Mouse (Mus musculus) forebrain, embryonic 10.5 days (tissue): ENCODE data around the gene Anxa11. TPM values are rescaled to one million over a fixed set of nuclear protein-coding genes. Genes with fewer than 3 reads are reported as not detected.
"Not testable (repeated sequence)": the region's sequence is repeated elsewhere in the genome, so short reads cannot be mapped to it uniquely, and the experiment has no call there.

Experiments used
- DNase-seq: peaks from one replicate; pipeline ENCODE4 v3.0.0-alpha.2; 2017; ENCODE audit warnings: low spot score; ENCODE audit errors: extremely low spot score
- H3K27ac ChIP-seq: fragments of 300-500 bp; sonication (generic); 2 replicates; pipeline ENCODE4 v1.5.1; 2016; ENCODE audit warnings: mild to moderate bottlenecking
- H3K27me3 ChIP-seq: fragments of 300-500 bp; sonication (generic); 2 replicates; pipeline ENCODE4 v1.6.1; 2016; ENCODE audit warnings: mild to moderate bottlenecking; ENCODE audit not compliant: poor library complexity, severe bottlenecking
- H3K36me3 ChIP-seq: fragments of 300-500 bp; sonication (generic); replicated peaks from 2 replicates; pipeline ENCODE4 v1.6.1; 2016; ENCODE audit warnings: mild to moderate bottlenecking, moderate library complexity
- H3K4me1 ChIP-seq: fragments of 300-500 bp; sonication (generic); 2 replicates; pipeline ENCODE4 v1.6.1; 2016
- H3K4me3 ChIP-seq: fragments of 300-500 bp; sonication (generic); 2 replicates; pipeline ENCODE4 v1.5.1; 2016; ENCODE audit warnings: mild to moderate bottlenecking, moderate library complexity
- H3K9me3 ChIP-seq: fragments of 300-500 bp; sonication (generic); 2 replicates; pipeline ENCODE4 v1.6.1; 2016; ENCODE audit warnings: mild to moderate bottlenecking, moderate library complexity
- WGBS: fragments of 180-500 bp; shearing (Covaris S2); methylation state at CpG from one replicate; pipeline ENCODE4 v1.1.7; 2016; 5-methylcytosine and 5-hydroxymethylcytosine counted together
- microRNA-seq: library from miRNA; unstranded; fragments of <30 nt; microRNA quantifications from one replicate; pipeline ENCODE4, GENCODE M21; 2017
- polyA plus RNA-seq: library from polyadenylated mRNA; unstranded; fragments of >200 nt; fragmentation: Nextera tagmentation; extraction: Ambion mirVana; gene quantifications from 2 replicates; pipeline ENCODE4 v1.2.1, GENCODE M21; 2016

Gene Anxa11
- polyA plus RNA-seq, 1 experiment from 2014 or later = 3.5 TPM

- WGBS = no CpG with 5 or more reads among the region's 3 CpGs
- not testable (repeated sequence) for H3K27ac ChIP-seq, H3K36me3 ChIP-seq, H3K27me3 ChIP-seq, H3K9me3 ChIP-seq, H3K4me1 ChIP-seq, DNase-seq, H3K4me3 ChIP-seq
Observed at GRCm38 (mm10) chr14:25894566-25894965, 52.6 kb downstream of the Anxa11 start.

DNA sequence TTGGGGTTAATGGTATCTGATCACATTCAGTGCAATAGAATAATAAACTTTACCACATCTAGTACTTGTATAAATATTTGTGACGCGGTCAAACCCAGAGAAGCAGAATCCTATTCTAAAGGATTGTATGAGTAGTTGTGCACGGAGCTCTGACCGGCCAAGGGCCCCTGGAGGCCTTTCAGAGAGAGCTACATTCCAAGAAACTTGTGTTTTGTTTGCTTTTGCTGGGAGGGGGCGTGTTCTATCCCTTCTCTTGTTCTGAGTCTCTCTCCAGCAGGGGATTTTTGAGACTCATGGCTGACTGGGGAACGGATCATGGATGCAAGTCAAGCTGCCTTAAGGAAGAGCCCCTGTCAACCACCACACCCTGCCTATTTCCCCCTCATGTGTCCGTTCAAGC, 53.7 kb downstream of the Anxa11 start:
- not testable (repeated sequence) for H3K36me3 ChIP-seq, H3K4me1 ChIP-seq, H3K27ac ChIP-seq, DNase-seq, H3K9me3 ChIP-seq, H3K27me3 ChIP-seq, H3K4me3 ChIP-seq
- WGBS = no CpG with 5 or more reads among the region's 7 CpGs

DNA sequence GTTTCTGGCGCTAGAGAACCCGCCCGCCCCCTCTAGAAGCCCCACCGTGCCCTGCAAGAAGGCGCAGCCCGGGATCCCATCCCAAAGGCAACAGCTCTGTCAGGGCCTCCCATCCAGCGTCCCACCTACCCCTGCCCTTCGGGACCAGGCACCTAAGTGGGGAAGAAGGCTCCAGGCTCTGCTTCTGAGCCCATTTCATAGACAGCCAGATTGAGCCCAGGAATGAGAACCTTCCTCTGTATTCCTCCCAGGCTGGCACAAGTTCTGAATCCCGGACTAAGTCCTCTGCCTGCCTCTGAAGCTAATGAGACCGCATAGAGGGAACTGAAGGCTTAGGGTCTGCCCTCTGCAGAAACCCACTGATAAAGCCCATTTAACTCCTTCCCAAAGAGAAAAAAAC, 61.0 kb downstream of the Anxa11 start, which contains the start of gene Plac9a:
Gene Plac9a (minus strand): TSS at position 101 of the 400 bp plus-strand sequence.
- no CpG with 5 or more reads among the region's 10 CpGs for WGBS
- H3K4me1 ChIP-seq, H3K27me3 ChIP-seq, H3K9me3 ChIP-seq, DNase-seq, H3K27ac ChIP-seq, H3K4me3 ChIP-seq, H3K36me3 ChIP-seq: not testable (repeated sequence)

DNA sequence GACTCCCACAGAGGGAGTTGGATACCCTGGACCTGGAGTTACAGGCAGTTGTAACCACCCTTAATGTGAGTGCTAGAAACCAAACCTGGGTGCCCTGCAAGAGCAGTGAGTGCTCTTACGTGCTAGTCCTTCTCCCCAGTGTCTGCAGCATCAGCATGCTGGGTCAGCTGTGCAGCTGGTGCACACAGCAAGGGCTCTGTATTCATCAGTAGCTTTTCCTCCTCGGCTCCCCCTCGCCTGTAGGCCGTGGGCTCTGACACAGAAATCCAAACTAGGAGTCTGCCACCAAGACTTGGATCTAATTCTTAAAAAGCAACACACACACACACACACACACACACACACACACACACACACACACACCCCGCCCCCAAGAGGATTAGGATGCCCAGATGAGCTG, 63.3 kb downstream of the Anxa11 start:
- 43% methylated on average over 1 of the region's 5 CpGs for WGBS
- not testable (repeated sequence) for H3K9me3 ChIP-seq, DNase-seq, H3K27me3 ChIP-seq, H3K4me3 ChIP-seq, H3K27ac ChIP-seq, H3K4me1 ChIP-seq, H3K36me3 ChIP-seq

DNA sequence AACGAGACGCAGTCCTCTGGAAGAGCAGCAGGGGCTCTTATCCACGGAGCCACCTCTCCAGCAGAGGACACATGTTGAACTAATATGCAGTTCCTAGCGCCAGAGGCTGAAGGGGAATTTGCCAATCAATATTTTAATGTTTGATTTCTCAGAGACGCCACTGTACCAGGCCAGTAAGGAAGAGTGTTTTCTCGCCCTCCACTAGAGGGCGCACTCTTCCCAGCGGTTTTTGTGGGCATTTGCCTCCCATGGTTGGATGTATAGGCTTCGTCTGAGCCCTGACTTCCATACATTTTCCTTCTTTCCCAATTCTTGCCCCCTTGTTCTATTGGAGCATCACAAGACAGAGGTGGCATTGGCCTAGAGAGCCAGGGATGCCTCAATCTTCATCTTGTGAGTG, 65.3 kb downstream of the Anxa11 start:
- not testable (repeated sequence) for H3K27me3 ChIP-seq, H3K36me3 ChIP-seq, H3K4me3 ChIP-seq, H3K9me3 ChIP-seq, H3K27ac ChIP-seq, DNase-seq, H3K4me1 ChIP-seq
- no CpG with 5 or more reads among the region's 9 CpGs for WGBS

GRCm38 (mm10) chr14:25908976-25909375, 67.0 kb downstream of the Anxa11 start:
- H3K27me3 ChIP-seq, H3K4me3 ChIP-seq, H3K4me1 ChIP-seq, H3K36me3 ChIP-seq, DNase-seq, H3K27ac ChIP-seq, H3K9me3 ChIP-seq: not testable (repeated sequence)
- WGBS = no CpG with 5 or more reads among the region's 8 CpGs

DNA sequence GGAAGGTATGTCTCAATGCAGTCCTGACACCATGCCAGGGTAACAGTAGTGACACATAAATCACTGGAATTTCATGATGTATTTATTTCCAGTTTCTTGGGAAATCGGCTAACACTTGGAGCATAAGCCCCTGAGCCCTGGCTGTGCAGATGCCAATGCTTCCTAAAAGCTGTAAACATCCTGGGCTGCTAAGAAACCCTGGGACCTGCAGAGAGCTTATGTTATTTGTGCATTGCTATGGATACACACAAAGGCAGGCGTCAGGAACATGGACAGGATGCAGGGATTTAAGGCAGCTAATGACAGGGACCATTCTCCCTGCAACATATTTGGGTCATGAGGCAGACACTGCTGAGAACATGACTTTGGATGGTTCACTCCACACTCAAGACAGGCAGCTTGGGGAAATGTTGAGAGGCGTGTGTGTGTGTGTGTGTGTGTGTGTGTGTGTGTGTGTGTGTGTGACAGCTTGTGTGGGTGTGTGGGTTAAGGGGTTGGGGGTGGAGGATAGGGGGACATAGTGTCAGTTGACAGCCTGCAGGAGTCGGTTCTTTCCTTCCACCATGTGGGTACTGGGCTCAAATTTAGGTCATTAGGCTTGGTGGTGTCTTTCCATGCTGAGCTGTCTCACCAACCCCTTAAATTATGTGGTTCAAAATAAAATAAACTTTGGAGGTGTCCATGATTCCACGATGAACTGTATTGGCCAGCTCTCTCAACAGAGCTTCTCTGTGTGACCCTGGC, 76.6 kb downstream of the Anxa11 start:
- not testable (repeated sequence) for H3K27me3 ChIP-seq, H3K9me3 ChIP-seq, H3K27ac ChIP-seq, H3K4me3 ChIP-seq, H3K4me1 ChIP-seq, DNase-seq, H3K36me3 ChIP-seq
- no CpG with 5 or more reads among the region's 5 CpGs for WGBS

DNA sequence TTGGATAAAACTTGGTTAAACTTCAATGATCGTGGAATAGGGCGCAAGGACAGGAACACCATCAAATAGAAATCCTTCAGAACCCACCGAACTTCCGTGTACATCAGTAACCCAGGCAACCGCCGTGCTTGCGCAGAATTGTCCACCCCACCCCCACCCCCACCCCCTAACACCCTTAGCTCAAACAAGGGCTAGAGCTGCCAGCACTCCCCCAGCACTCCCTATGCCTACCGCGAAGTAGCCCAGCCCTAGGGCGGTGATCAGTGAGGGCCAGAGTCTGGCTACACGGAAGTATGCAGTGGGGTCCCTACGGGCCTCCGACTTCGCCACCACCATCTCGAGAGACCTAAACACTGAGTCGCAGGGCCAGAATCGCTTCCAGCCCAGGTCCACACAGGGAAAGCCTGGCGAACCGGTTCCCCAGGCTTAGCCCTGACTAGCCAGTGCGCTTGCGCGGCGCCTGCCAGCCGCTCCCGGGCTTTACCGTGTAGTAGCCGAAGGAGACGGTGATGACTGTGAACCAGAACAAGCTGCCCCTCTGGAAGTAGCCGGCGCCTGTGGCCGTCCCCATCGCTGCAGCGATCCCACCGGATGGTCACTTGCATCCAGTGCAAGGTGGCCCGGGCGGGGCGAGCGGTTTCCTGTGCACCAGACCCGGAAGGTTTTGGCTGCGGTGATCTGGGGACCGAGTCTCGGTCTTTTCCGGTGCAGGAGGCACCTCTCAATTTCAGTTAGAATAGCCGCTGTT, 85.0 kb downstream of the Anxa11 start:
- not testable (repeated sequence) for H3K27me3 ChIP-seq, H3K4me1 ChIP-seq, H3K4me3 ChIP-seq, DNase-seq, H3K9me3 ChIP-seq, H3K27ac ChIP-seq, H3K36me3 ChIP-seq
- no CpG with 5 or more reads among the region's 44 CpGs for WGBS

- not testable (repeated sequence) for H3K4me3 ChIP-seq, H3K9me3 ChIP-seq, H3K27ac ChIP-seq, H3K4me1 ChIP-seq, H3K27me3 ChIP-seq, H3K36me3 ChIP-seq, DNase-seq
- no CpG with 5 or more reads among the region's 10 CpGs for whole genome bisulfite sequencing
Observed at GRCm38 (mm10) chr14:25927562-25927881, 85.6 kb downstream of the Anxa11 start, which contains the start of gene Tmem254a. Gene Tmem254a, minus strand, starts transcription at chr14:25927672.

Small RNAs within 50 kb of the gene (microRNA-seq; reads per million reads assigned to microRNA genes)
- gene Gm23701 = not detected

Other genes starting within 250 kb of the Anxa11 start
- 65.8 and 71.0 TPM in 2 replicates for gene Ppif, start 148.0 kb upstream of the Anxa11 start, polyA plus RNA-seq
- gene Zcchc24, start 73.1 kb upstream of the Anxa11 start, polyA plus RNA-seq = 8.1 TPM in 2 replicates
- not detected in 2 replicates for gene Plac9a, start 60.9 kb downstream of the Anxa11 start, polyA plus RNA-seq
- 2.4 and 3.1 TPM in 2 replicates for gene Tmem254a, start 85.5 kb downstream of the Anxa11 start, polyA plus RNA-seq
- gene Cphx1, start 96.1 kb downstream of the Anxa11 start, polyA plus RNA-seq = not detected in 2 replicates
- gene Duxbl1, start 136.4 kb downstream of the Anxa11 start, polyA plus RNA-seq = 2.9 and 3.9 TPM in 2 replicates
- 0.55 TPM in 1 of 2 replicates, not detected in the other for gene Gm9780, start 200.6 kb downstream of the Anxa11 start, polyA plus RNA-seq
- 18.2 and 19.0 TPM in 2 replicates for gene Tmem254c, start 225.2 kb downstream of the Anxa11 start, polyA plus RNA-seq
- not detected in 2 replicates for gene Cphx2, start 239.4 kb downstream of the Anxa11 start, polyA plus RNA-seq
- gene Cphx3, start 240.1 kb downstream of the Anxa11 start, polyA plus RNA-seq = not detected in 2 replicates